Mouse (Mus musculus) CH12.LX (cell line): ENCODE measurements around the gene Plxdc2.

Source experiments
- CHD1 ChIP-seq: IDR thresholded peaks from 2 replicates; pipeline ENCODE4 v1.6.1; 2012; ENCODE audit warnings: low read depth, low read length, improper control_type of control experiment, inconsistent platforms
- MEF2A ChIP-seq: IDR thresholded peaks from 2 replicates; pipeline ENCODE4 v1.6.1; 2014; ENCODE audit warnings: low read depth, mild to moderate bottlenecking, inconsistent platforms, low read length, improper control_type of control experiment, borderline replicate concordance
- POLR2A ChIP-seq: IDR thresholded peaks from 2 replicates; pipeline ENCODE4 v1.6.1; 2011; ENCODE audit warnings: low read depth, mild to moderate bottlenecking, improper control_type of control experiment, low read length
- RCOR1 ChIP-seq: conservative IDR thresholded peaks from 2 replicates; pipeline ENCODE4 v1.6.1; 2012; ENCODE audit warnings: low read depth, mild to moderate bottlenecking, inconsistent platforms, low read length, improper control_type of control experiment
- TCF12 ChIP-seq: IDR thresholded peaks from 2 replicates; pipeline ENCODE4 v1.6.1; 2014; ENCODE audit warnings: low read depth, mild to moderate bottlenecking, inconsistent platforms, low read length, improper control_type of control experiment

DNA sequence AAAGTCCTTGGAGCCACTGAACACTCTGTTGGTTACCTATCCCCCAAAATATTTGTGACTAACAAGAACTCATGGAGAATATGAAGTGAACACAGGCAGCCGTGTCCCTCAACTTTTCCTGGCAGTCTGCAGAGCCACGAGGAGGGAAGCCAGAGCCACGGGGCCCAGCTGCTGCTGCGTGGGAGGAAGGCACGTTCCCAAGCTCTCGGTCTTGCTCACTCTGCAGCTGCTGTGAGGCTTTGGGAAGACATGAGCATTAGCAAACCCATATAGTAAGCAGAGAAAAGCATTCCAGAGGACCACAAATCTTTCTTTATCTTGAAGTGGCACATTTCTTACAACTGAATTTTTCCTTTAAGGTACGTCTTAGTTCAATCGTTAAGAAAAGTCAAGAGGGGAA lies 382.1 kb downstream of the Plxdc2 start:
- TF ChIP-seq CHD1: no peak
- no peak for TF ChIP-seq MEF2A
- TF ChIP-seq TCF12: no peak
- TF ChIP-seq POLR2A: no peak
- TF ChIP-seq RCOR1: no peak
